Mouse (Mus musculus): ENCODE results near the gene Naip1.
"Not testable (repeated sequence)": the region's sequence is repeated elsewhere in the genome, so short reads cannot be mapped to it uniquely, and the experiment has no call there.

The Naip1 gene

DNA sequence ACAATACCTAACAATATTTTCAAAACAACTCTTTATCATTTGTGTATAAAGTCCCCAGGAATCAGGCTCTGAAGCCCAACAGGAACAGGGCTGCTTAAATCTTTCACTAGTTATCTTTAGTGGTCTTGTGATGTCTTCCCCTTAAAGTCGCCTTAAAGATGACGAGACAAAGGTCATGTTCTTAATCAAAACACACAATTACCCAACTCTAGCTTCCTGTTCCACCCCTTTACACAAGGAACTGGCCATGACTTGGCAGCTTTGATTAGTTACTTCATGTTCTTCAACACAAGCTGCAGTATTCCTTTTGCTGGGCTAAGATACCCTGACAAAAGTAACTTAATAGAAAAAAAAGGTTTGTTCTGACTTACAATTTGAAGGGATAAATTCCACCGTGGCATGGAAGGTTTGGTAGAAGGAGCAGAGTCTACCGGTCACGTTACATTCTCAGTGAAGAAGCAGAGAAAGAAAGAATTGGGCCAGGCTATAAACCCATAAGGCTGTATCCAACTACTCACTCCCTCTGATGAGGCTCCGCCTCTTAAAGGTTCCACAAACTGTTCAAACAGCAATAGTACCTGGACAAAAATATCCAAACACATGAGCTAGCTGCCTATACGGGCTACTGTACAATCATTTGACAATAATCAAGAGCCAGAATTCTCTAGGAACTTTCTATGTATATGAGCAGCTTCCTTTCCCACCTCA, 49.6 kb downstream of the Naip1 start:
- DNase-seq (ENCODE audit: low spot score) = not testable (repeated sequence)

- DNase-seq (ENCODE audit: low spot score) = not testable (repeated sequence)
These were observed 61.6 kb downstream of the Naip1 start for GRCm38 (mm10) chr13:100391021-100391420.

GRCm38 (mm10) chr13:100370536-100370935, 82.1 kb downstream of the Naip1 start:
- peak; percentile 1 for DNase-seq (ENCODE audit: low spot score)
